Mouse (Mus musculus) activated CD4-positive, CD25-positive, alpha-beta regulatory T cell, adult 4 months (primary cell): ENCODE measurements around the gene Tsen15. TPM values are rescaled to one million over a fixed set of nuclear protein-coding genes. Genes with fewer than 3 reads are reported as not detected.
A peak's percentile ranks its signal among the peaks of the same experiment; 100 is the strongest.
"Not testable (repeated sequence)": the region's sequence is repeated elsewhere in the genome, so short reads cannot be mapped to it uniquely, and the experiment has no call there.

Source experiments
- ATAC-seq: one replicate; pipeline ENCODE4 v1.8.0; 2017
- polyA plus RNA-seq, 2 experiments: library from polyadenylated mRNA; unstranded; fragments of 100-300 nt; shearing (Covaris generic); gene quantifications; one replicate each; pipeline ENCODE4 v1.2.1; 2017

Gene Tsen15
- polyA plus RNA-seq = 10 to 100 TPM; 20.7 to 21.3 TPM

DNA sequence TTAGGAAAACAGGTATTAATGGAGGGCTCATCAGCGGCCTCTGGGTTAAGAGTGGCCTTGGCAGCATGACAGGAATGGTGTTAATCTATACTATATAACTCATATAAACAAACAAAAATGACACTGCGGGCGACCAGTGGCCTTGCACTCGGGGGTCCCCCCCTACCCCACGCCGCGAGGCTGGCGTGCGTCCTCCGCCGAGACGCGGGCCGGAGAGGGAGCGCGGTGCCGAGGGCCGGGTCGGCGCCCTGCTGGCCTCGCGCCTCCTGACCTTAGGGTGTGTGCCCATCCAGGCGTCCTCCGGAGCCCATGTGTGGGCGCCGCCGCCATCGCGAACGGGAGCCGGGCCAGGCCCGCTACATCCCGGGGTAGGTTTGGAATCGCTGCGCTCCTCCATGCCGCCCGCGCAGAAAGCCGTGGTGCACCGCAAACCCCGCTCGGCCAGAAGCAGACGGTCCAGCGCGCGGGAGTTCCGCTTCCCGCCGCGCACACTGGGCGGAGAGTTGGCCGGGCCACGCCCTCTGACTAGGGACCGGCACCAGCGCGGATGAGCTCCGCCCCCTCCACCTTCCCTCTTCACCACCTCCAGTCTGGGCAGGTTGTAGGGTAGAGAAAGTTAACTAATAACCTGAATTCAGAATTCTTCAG lies at the start of gene Tsen15:
TSS of gene Tsen15 (minus strand) at position 501 of the 648 bp plus-strand sequence.
- peak; percentile 94 for ATAC-seq

DNA sequence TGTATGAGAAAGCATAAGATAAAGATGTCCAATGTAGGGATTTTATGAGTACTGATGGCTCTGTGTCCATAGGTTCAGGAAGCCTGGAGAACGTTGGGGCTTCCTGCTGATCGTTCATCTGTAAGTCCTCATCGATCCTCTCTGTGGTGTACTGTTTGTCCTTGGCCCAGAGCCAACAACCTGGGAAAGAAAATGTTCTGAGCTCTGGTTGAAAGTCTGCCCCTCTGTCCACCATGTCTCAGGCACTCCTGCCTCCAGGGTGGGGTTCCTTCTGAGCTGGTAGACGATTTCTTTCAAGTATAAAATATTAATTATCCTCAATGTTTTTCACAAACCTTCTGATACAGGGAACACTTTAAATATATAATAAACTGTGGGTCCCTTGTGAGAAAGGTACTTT lies 47.7 kb upstream of the Tsen15 start:
- ATAC-seq = no peak

GRCm38 (mm10) chr1:152429805-152430204 lies 43.3 kb upstream of the Tsen15 start:
- ATAC-seq = no peak

- no peak for ATAC-seq
Observed at GRCm38 (mm10) chr1:152427912-152428581, 41.6 kb upstream of the Tsen15 start.

GRCm38 (mm10) chr1:152423052-152423451 lies 36.6 kb upstream of the Tsen15 start:
- ATAC-seq = no peak

DNA sequence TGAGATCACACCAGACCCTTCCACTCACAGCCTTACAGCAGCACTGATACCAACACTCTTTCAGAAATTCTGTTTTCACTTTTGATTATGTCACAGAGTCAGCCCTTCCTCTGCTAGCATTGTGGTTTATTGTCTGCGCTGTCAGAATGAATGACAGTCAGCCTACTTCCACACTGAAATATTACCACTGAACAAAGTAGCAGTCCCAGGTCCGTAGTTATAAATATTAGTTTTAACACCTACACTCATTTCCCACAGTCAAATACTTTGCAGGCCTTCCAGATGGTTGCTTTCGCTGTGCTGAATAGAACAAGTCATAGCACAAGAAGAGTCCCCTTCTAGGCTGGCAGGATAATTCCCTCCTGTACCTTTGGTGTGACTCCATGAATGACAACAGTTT lies 35.8 kb upstream of the Tsen15 start:
- ATAC-seq = no peak

- ATAC-seq = no peak
Observed at GRCm38 (mm10) chr1:152417602-152418001, 31.1 kb upstream of the Tsen15 start.

DNA sequence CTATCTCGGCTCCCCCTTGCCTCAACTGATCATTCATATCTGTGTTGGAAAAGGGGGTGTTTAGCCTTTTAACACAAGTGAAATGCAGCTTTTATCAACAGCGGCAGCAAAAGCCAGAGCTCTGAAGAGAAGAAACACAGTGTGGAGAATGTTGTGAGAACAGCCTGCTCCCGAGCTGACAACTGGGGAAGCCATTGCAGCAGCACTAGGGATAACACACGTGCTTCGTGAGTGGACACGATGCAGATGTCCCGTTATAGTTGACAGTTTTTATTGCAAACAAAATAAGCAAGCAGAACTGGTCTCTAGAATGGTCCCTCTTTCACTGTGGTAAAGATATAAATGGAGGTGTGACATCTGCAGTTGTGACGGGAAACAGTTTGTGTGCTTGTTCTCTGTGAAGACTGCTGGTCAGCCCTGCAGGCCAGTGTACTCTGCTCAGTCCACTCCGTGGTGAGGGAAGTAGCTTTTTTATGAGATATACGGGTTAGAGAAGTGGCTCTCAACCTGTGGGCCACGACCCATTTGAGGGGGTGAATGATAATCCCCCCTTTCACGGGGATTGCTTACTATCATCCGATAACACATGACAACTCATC lies 29.9 kb upstream of the Tsen15 start:
- no peak for ATAC-seq

DNA sequence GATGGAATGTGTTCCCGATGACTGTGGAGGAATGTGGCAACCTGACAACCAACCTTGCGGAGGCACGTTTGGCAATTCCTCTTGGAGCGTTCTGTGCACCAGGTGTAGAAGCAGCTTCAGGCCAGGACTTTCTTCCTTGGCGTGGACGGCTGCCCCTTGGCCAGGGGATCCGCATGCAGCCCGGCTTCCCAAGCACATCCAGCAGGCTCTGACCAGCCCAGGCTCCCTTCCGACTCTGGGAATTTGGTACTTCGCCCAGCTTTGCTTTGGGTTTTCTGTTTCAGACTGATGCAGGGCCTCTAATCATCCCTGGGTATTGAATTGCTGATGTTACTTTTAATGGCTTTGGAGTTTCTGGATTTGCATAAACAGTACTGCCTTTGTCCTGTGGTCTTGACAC lies 28.0 kb upstream of the Tsen15 start:
- no peak for ATAC-seq

DNA sequence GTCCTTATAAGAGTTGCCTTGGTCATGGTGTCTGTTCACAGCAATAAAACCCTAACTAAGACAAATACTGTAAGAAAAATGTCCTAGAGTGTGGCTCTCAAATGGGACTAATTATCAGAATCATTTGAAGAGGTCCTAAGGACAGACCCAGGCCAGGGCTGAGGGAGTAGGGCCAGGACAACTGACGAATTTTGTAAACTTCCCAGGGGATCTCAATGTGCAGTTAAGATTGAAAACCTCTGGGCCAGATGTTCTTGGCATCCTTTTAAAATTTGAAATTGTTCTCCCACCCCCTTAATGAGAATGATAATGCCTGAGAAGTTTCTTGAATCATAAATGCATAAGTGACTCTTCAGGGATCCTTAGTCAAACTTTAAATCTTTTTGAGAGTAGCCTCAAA lies 27.5 kb upstream of the Tsen15 start:
- no peak for ATAC-seq

DNA sequence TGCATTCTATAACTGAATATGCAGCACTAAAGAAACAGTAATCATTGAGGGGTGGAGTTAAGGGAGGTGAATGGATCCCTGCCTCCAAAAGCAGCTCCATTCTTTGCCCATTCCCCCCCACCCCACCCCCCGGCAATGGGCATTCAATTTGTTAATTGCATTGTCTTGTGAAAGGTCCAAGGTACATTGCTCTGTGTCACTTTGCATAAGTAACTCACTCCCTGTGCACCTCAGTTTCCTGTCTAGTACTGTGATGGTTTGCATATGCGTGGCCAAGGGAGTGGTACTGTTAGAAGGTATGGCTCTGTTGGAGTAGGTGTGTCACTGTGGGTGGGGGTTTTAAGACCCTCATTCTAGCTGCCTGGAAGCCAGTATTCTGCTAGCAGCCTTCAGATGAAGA lies 26.6 kb upstream of the Tsen15 start:
- no peak for ATAC-seq

DNA sequence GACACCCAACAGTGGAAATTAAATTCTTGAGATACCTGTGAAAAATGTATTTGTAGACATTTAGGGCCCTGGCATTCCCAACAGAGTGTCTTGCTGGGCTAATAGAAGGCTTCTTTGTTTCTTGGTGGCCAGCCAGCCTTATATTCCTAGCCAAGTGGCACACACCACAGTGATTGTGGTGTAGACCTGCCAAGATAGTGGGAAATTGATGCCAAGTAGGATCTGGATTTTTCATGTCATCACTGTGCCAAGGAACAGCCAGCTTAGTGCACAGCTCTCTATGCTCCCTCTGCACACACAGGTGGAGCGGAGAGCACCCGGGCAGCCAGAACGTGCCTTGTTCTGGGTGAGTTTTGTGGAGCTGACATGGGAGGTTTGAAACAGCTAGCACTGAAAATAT lies 24.2 kb upstream of the Tsen15 start:
- ATAC-seq = no peak

DNA sequence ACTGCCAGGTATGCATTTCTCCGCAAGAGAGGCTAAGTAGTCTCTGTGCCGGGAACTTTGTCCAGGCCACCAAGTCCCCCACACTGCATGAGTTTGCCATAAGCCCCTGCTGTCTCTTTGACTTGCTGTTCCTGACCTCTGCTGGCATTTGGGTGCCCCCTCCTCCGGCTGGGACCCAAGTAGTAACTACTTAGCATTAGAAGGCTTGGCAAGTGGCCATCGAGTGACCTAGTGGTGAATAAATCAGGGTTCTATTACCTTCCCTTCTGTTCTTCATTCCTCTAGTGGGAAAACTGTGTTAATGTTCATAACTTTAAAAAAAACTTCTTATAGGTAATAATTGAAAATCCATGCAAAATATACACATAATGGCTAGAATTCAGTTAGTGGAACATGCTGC lies 22.9 kb upstream of the Tsen15 start:
- ATAC-seq = no peak

GRCm38 (mm10) chr1:152407021-152407946 lies 20.8 kb upstream of the Tsen15 start:
- ATAC-seq = no peak

DNA sequence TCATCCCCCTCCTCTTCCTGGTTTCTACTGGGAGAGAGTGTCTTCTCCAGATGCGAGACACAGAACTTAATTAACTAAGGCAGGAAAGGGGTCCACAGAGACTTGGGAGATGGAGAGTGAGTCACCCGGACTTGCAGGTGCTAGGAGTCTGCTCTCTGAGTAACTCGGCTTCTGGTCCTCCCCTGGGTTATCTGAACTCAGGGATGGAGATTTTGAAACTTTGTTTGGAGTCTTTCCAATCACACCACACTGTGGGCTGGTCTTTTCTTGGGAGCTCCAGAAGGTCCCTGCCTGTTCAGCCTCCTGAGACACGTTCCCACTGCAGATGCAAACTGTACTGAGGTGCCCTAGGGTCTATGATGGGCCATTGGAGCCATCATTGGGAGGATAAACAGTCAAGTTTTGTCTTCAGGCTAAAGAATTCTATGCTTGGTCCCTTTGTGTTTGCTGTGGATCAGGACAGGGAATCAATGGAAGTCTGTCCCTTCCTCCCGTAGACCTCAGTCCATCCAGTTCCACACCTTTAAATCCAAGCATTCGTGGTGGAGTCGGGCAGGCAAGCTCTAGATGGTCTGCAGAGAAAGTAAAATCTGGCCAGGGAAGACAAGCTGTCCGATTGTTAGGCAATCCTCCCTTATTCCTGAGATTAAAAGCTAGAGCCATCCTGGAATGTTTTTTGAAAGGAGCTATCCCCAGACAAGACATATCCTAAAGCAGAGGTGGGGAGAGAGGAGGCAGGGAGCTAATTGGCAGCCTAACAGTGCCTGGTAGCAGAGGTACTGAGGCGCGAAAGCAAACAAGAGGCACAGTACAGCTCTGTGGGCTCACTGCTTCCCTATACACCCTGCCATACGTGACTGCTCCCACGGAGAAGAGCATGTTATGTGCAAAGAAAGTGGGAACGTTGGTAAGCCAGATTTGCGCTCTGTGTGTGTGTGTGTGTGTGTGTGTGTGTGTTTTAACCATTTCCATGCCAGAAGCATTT lies 14.4 kb upstream of the Tsen15 start:
- no peak for ATAC-seq

- ATAC-seq = peak; percentile 40
Observed at GRCm38 (mm10) chr1:152399790-152400555, 13.5 kb upstream of the Tsen15 start, which contains the start of gene Colgalt2. Colgalt2 (plus strand) TSS chr1:152399830.

GRCm38 (mm10) chr1:152398708-152399107 lies 12.2 kb upstream of the Tsen15 start:
- ATAC-seq = no peak

GRCm38 (mm10) chr1:152394956-152395515 lies 8.5 kb upstream of the Tsen15 start:
- no peak for ATAC-seq

DNA sequence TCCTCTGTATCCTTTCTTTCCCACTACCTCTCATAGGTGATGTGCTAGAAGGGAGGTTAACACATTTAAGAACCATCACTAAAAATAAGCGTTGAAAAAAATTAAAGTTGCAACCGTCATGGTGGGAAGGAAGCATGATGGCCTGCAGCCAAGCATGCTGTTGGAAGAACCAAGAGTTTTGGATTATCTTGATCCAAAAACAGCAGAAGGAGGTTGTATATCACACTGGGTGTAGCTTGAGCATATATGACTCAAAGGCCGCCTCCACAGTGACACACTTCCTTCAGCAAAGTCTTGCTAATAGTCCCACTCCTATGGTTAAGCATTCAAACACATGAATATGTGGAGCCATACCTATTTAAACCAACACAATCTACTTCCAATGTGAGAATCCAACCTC lies 7.6 kb upstream of the Tsen15 start:
- ATAC-seq = no peak

DNA sequence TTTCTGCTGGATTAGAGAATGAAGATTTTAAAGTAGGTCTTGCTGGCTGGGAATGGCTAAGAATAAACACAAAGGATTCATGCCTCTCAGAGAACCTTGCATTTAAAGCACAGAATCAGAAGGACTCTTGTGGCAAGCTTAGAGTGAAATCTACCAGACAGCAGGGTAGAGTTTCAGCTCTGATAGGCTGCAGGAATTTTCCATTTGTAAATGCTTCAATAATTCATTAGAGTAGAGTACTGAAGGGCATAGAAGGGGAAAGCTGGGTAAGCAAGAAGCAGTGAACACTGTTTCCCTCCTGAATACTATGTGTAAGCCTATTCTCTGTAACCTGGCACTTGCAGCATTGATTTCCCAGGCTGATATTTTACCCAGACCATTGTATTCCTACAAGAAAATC lies 2.8 kb upstream of the Tsen15 start:
- ATAC-seq = no peak

DNA sequence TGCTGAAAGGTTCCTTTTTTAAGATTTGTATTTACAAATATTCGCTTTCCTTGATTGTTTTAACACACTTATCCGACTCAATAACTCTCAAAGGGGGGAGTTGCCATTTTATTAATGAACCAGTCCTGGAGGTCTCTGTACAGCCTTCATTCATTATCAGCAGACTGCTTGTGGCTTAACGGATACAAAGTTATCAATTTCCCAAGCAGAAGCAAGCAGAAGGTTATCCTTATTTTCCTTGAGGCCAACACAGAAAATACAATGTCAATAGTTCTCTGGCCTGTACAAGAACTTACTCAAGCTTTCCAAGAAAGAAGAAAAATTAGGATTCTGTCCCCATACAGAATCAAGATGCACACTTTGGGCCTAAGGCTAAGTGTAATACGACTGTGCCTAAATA lies 795 bp downstream of the Tsen15 start:
- not testable (repeated sequence) for ATAC-seq
